Mouse (Mus musculus) stomach, embryonic 16.5 days (tissue): ENCODE results near the gene Shc2. TPM values are rescaled to one million over a fixed set of nuclear protein-coding genes. Genes with fewer than 3 reads are reported as not detected.

Source experiments
- ATAC-seq: fragments of 200-750 bp; cut with Nextera tagmentation; 2 replicates; pipeline ENCODE4 v1.8.0; 2017; ENCODE audit warnings: moderate number of reproducible peaks, moderate TSS enrichment; ENCODE audit not compliant: insufficient read depth, low FRiP score
- H3K27ac ChIP-seq: fragments of 300-500 bp; sonication (generic); 2 replicates; pipeline ENCODE4 v1.5.1; 2014; ENCODE audit warnings: low read length
- H3K27me3 ChIP-seq: fragments of 300-500 bp; sonication (generic); 2 replicates; pipeline ENCODE4 v1.6.1; 2014; ENCODE audit warnings: low read length, control low read depth, mixed read lengths; ENCODE audit not compliant: control insufficient read depth, insufficient read depth
- H3K36me3 ChIP-seq: fragments of 300-500 bp; sonication (generic); 2 replicates; pipeline ENCODE4 v1.6.1; 2014; ENCODE audit warnings: low read length; ENCODE audit not compliant: control insufficient read depth, insufficient read depth
- H3K4me1 ChIP-seq: fragments of 300-500 bp; sonication (generic); 2 replicates; pipeline ENCODE4 v1.6.1; 2014; ENCODE audit warnings: low read length, control low read depth, mixed read lengths; ENCODE audit not compliant: control insufficient read depth, insufficient read depth
- H3K4me2 ChIP-seq: fragments of 300-500 bp; sonication (generic); 2 replicates; pipeline ENCODE4 v1.6.1; 2014; ENCODE audit warnings: low read depth, low read length, mixed read lengths
- H3K4me3 ChIP-seq: fragments of 300-500 bp; sonication (generic); replicated peaks from 2 replicates; pipeline ENCODE4 v1.5.1; 2014; ENCODE audit warnings: mild to moderate bottlenecking, low read length
- H3K9ac ChIP-seq: fragments of 300-500 bp; sonication (generic); 2 replicates; pipeline ENCODE4 v1.6.1; 2014; ENCODE audit warnings: low read length
- H3K9me3 ChIP-seq: fragments of 300-500 bp; sonication (generic); replicated peaks from 2 replicates; pipeline ENCODE4 v1.6.1; 2016; ENCODE audit warnings: low read length, control low read depth; ENCODE audit not compliant: control insufficient read depth
- WGBS: fragments of 180-500 bp; shearing (Covaris S2); extraction: QIAGEN DNeasy Blood & Tissue Kit; methylation state at CpG from one replicate; pipeline ENCODE4 v1.1.7; 2014; 5-methylcytosine and 5-hydroxymethylcytosine counted together
- polyA plus RNA-seq: library from polyadenylated mRNA; unstranded; fragments of >200 nt; fragmentation: Nextera tagmentation; extraction: Ambion mirVana; gene quantifications from 2 replicates; pipeline ENCODE4 v1.2.1, GENCODE M21; 2015

Gene Shc2
- polyA plus RNA-seq, 1 experiment from 2014 or later = 3.0 TPM

- Histone ChIP-seq H3K9me3 (no peaks in the 10 kb centered on the region), H3K4me2 (peak within 1 kb of the TSS; percentile 84), H3K27ac (peak within 1 kb of the TSS; percentile 90), H3K9ac (peak within 1 kb of the TSS; percentile 87), H3K4me1 (peaks cover 19% of the 10 kb centered on the region), H3K36me3 (peaks cover 6% of the 10 kb centered on the region; the same call in 1 of the 2 replicates), H3K4me3 (peak within 1 kb of the TSS; percentile 89), H3K27me3 (no peaks in the 10 kb centered on the region)
- under 1% methylated on average over 84 of the region's 84 CpGs for WGBS
- ATAC-seq = peak; percentile 96
These were observed 44.0 kb upstream of the Shc2 start, which contains the start of gene Cdc34 for GRCm38 (mm10) chr10:79681591-79682245. Gene Cdc34 (plus strand): TSS chr10:79682195.

GRCm38 (mm10) chr10:79680606-79681495 is 43.1 kb upstream of the Shc2 start:
- peak; percentile 8 for ATAC-seq
- peak overlapping the region; percentile 70 for H3K4me2 ChIP-seq
- peak overlapping the region; percentile 70 for H3K9ac ChIP-seq
- no peaks in the 10 kb centered on the region for H3K9me3 ChIP-seq
- 22% methylated on average over 11 of the region's 11 CpGs for WGBS
- H3K36me3 ChIP-seq = 0 out of 2 replicates have a peak, but pooled peaks cover 3% of the 10 kb centered on the region
- peak overlapping the region; percentile 90 for H3K27ac ChIP-seq
- H3K4me3 ChIP-seq = peak overlapping the region; percentile 89
- H3K27me3 ChIP-seq = no peaks in the 10 kb centered on the region
- H3K4me1 ChIP-seq = peaks cover 19% of the 10 kb centered on the region

GRCm38 (mm10) chr10:79675346-79676035 is 37.8 kb upstream of the Shc2 start:
- 59% methylated on average over 44 of the region's 44 CpGs for WGBS
- Histone ChIP-seq H3K4me1 (peaks cover 6% of the 10 kb centered on the region), H3K27me3 (no peaks in the 10 kb centered on the region), H3K4me3 (no peak overlapping the region), H3K9ac (no peak overlapping the region), H3K4me2 (no peak overlapping the region), H3K36me3 (no peaks in the 10 kb centered on the region), H3K27ac (no peak overlapping the region), H3K9me3 (no peaks in the 10 kb centered on the region)
- ATAC-seq = no peak

GRCm38 (mm10) chr10:79673054-79673453 is 35.3 kb upstream of the Shc2 start:
- WGBS = 86% methylated on average over 3 of the region's 3 CpGs
- no peak overlapping the region for H3K4me3 ChIP-seq

GRCm38 (mm10) chr10:79672088-79672455 is 34.4 kb upstream of the Shc2 start:
- ATAC-seq = no peak
- no peaks in the 10 kb centered on the region for H3K9me3 ChIP-seq
- no peak overlapping the region for H3K27ac ChIP-seq
- H3K4me3 ChIP-seq = no peak overlapping the region
- H3K4me1 ChIP-seq = peaks cover 13% of the 10 kb centered on the region
- H3K4me2 ChIP-seq = no peak overlapping the region
- H3K36me3 ChIP-seq = no peaks in the 10 kb centered on the region
- H3K27me3 ChIP-seq = no peaks in the 10 kb centered on the region
- no peak overlapping the region for H3K9ac ChIP-seq
- WGBS = 56% methylated on average over 3 of the region's 3 CpGs

More at GRCm38 (mm10) chr10:79673054-79673453, 35.3 kb upstream of the Shc2 start:
- no peaks in the 10 kb centered on the region for H3K27me3 ChIP-seq
- peaks cover 13% of the 10 kb centered on the region for H3K4me1 ChIP-seq
- H3K36me3 ChIP-seq = no peaks in the 10 kb centered on the region
- H3K4me2 ChIP-seq = no peak overlapping the region
- no peak overlapping the region for H3K27ac ChIP-seq
- no peak for ATAC-seq
- H3K9me3 ChIP-seq = no peaks in the 10 kb centered on the region
- no peak overlapping the region for H3K9ac ChIP-seq

GRCm38 (mm10) chr10:79671396-79672087 is 33.8 kb upstream of the Shc2 start:
- H3K27me3 ChIP-seq = no peaks in the 10 kb centered on the region
- H3K4me3 ChIP-seq = no peak overlapping the region
- H3K9ac ChIP-seq = no peak overlapping the region
- no peak for ATAC-seq
- no peaks in the 10 kb centered on the region for H3K9me3 ChIP-seq
- H3K4me2 ChIP-seq = no peak overlapping the region
- no peak overlapping the region for H3K27ac ChIP-seq
- H3K36me3 ChIP-seq = no peaks in the 10 kb centered on the region
- 53% methylated on average over 6 of the region's 6 CpGs for WGBS
- peaks cover 13% of the 10 kb centered on the region for H3K4me1 ChIP-seq

GRCm38 (mm10) chr10:79670071-79670888 is 32.6 kb upstream of the Shc2 start:
- no peaks in the 10 kb centered on the region for H3K27me3 ChIP-seq
- peak overlapping the region; percentile 90 for H3K27ac ChIP-seq
- H3K4me2 ChIP-seq = peak overlapping the region; percentile 77
- peak overlapping the region; percentile 89 for H3K4me3 ChIP-seq
- peak overlapping the region; percentile 85 for H3K9ac ChIP-seq
- WGBS = 32% methylated on average over 15 of the region's 15 CpGs
- H3K4me1 ChIP-seq = peaks cover 13% of the 10 kb centered on the region
- H3K9me3 ChIP-seq = no peaks in the 10 kb centered on the region
- H3K36me3 ChIP-seq = no peaks in the 10 kb centered on the region
- no peak; the same call in 1 of the 2 replicates for ATAC-seq

GRCm38 (mm10) chr10:79669576-79670057 is 31.9 kb upstream of the Shc2 start:
- peaks cover 13% of the 10 kb centered on the region for H3K4me1 ChIP-seq
- ATAC-seq = peak; percentile 45
- no peaks in the 10 kb centered on the region for H3K36me3 ChIP-seq
- H3K27ac ChIP-seq = peak overlapping the region; percentile 90
- peak overlapping the region; percentile 89 for H3K4me3 ChIP-seq
- H3K9me3 ChIP-seq = no peaks in the 10 kb centered on the region
- H3K27me3 ChIP-seq = no peaks in the 10 kb centered on the region
- peak overlapping the region; percentile 85 for H3K9ac ChIP-seq
- peak overlapping the region; percentile 77 for H3K4me2 ChIP-seq
- WGBS = under 1% methylated on average over 47 of the region's 47 CpGs
